Mouse (Mus musculus) CH12.LX (cell line): ENCODE measurements at regions not wholly inside any gene's neighbourhood (a gene's known extent, or its start where the extent isn't known, plus 50 kb on each side); places are given as distances from the start of the nearest gene placed in this dataset.

Source experiments
- CHD2 ChIP-seq: IDR thresholded peaks from 2 replicates; pipeline ENCODE4 v1.6.1; 2011; ENCODE audit warnings: low read length, improper control_type of control experiment
- EP300 ChIP-seq: IDR thresholded peaks from 2 replicates; pipeline ENCODE4 v1.6.1; 2011; ENCODE audit warnings: low read length, improper control_type of control experiment
- MYC ChIP-seq: IDR thresholded peaks from 2 replicates; pipeline ENCODE4 v1.6.1; 2011; ENCODE audit warnings: low read depth, mild to moderate bottlenecking, improper control_type of control experiment, low read length
- POLR2A ChIP-seq: IDR thresholded peaks from 2 replicates; pipeline ENCODE4 v1.6.1; 2011; ENCODE audit warnings: low read depth, mild to moderate bottlenecking, improper control_type of control experiment, low read length
- USF1 ChIP-seq: IDR thresholded peaks from 2 replicates; pipeline ENCODE4 v1.6.1; 2014; ENCODE audit warnings: low read depth, mild to moderate bottlenecking, inconsistent platforms, low read length, improper control_type of control experiment

- no peak for TF ChIP-seq POLR2A
- TF ChIP-seq MYC = no peak
- TF ChIP-seq CHD2 = no peak
- TF ChIP-seq USF1 = no peak
- no peak for TF ChIP-seq EP300
Measured at GRCm38 (mm10) chr12:92316285-92316684, 467.3 kb upstream of the Sel1l start.
